Mouse (Mus musculus) MEL (cell line): ENCODE results near the gene Gm44805. TPM values are rescaled to one million over a fixed set of nuclear protein-coding genes. Genes with fewer than 3 reads are reported as not detected.

Source experiments
- DNase-seq: peaks from one replicate; pipeline ENCODE4 v3.0.0; 2011; ENCODE audit warnings: low read depth, low spot score
- H3K27ac ChIP-seq: 2 replicates; pipeline ENCODE4 v1.5.1; 2012; ENCODE audit warnings: low read depth, mild to moderate bottlenecking, control low read depth, low read length, moderate library complexity; ENCODE audit not compliant: control insufficient read depth
- H3K27me3 ChIP-seq, 2 experiments: fragments of 150-350 bp in 1 of 2; sonication (generic) in 1 of 2; 2 replicates each; pipeline ENCODE4 v1.6.1; 2012; ENCODE audit warnings: low read length in 2 of 2, mild to moderate bottlenecking in 2 of 2, improper control_type of control experiment in 1 of 2, moderate library complexity in 1 of 2; ENCODE audit not compliant: insufficient read depth in 2 of 2, control insufficient read depth in 1 of 2
- H3K36me3 ChIP-seq, 2 experiments: 2 replicates each; pipeline ENCODE4 v1.6.1; 2012 to 2014; ENCODE audit warnings: low read length in 2 of 2, improper control_type of control experiment in 1 of 2, inconsistent platforms in 1 of 2, mild to moderate bottlenecking in 1 of 2; ENCODE audit not compliant: insufficient read depth in 2 of 2, control insufficient read depth in 1 of 2
- H3K4me1 ChIP-seq, 2 experiments: fragments of 150-350 bp in 1 of 2; sonication (generic) in 1 of 2; 2 replicates each; pipeline ENCODE4 v1.6.1; 2012; ENCODE audit warnings: low read length in 2 of 2, improper control_type of control experiment in 1 of 2, mild to moderate bottlenecking in 1 of 2; ENCODE audit not compliant: insufficient read depth in 2 of 2, control insufficient read depth in 1 of 2
- H3K4me3 ChIP-seq, 2 experiments: fragments of 150-350 bp in 1 of 2; sonication (generic) in 1 of 2; 2 replicates each; pipeline ENCODE4 v1.5.1; 2012; ENCODE audit warnings: low read depth in 2 of 2, low read length in 2 of 2, mild to moderate bottlenecking in 2 of 2, moderate library complexity in 2 of 2, control low read depth in 1 of 2, improper control_type of control experiment in 1 of 2; ENCODE audit not compliant: control insufficient read depth in 1 of 2, insufficient read depth in 1 of 2
- H3K79me2 ChIP-seq: 2 replicates; pipeline ENCODE4 v1.6.1; 2012; ENCODE audit warnings: mild to moderate bottlenecking, low read length, moderate library complexity; ENCODE audit not compliant: control insufficient read depth, poor library complexity, insufficient read depth
- H3K9ac ChIP-seq: 2 replicates; pipeline ENCODE4 v1.6.1; 2012; ENCODE audit warnings: low read depth, mild to moderate bottlenecking, control low read depth, low read length, moderate library complexity; ENCODE audit not compliant: control insufficient read depth, poor library complexity, severe bottlenecking
- H3K9me3 ChIP-seq: fragments of 150-350 bp; sonication (generic); replicated peaks from 2 replicates; pipeline ENCODE4 v1.6.1; 2012; ENCODE audit warnings: mild to moderate bottlenecking, low read length, improper control_type of control experiment, moderate library complexity; ENCODE audit not compliant: insufficient read depth
- CHD1 ChIP-seq: IDR thresholded peaks from 2 replicates; pipeline ENCODE4 v1.6.1; 2012; ENCODE audit warnings: low read depth, mild to moderate bottlenecking, inconsistent platforms, low read length, improper control_type of control experiment
- CHD2 ChIP-seq: IDR thresholded peaks from 2 replicates; pipeline ENCODE4 v1.6.1; 2011; ENCODE audit warnings: low read length, improper control_type of control experiment
- ELF1 ChIP-seq: IDR thresholded peaks from 2 replicates; pipeline ENCODE4 v1.6.1; 2014; ENCODE audit warnings: low read depth, mild to moderate bottlenecking, inconsistent platforms, low read length, improper control_type of control experiment, moderate library complexity
- EP300 ChIP-seq, 2 experiments: IDR thresholded peaks; 2 replicates each; pipeline ENCODE4 v1.6.1; 2011; ENCODE audit warnings: improper control_type of control experiment in 2 of 2, low read length in 2 of 2, low read depth in 1 of 2, mild to moderate bottlenecking in 1 of 2
- ETS1 ChIP-seq: IDR thresholded peaks from 2 replicates; pipeline ENCODE4 v1.6.1; 2012; ENCODE audit warnings: low read depth, mild to moderate bottlenecking, inconsistent platforms, low read length, improper control_type of control experiment, moderate library complexity
- GATA1 ChIP-seq: IDR thresholded peaks from 2 replicates; pipeline ENCODE4 v1.6.1; 2011; ENCODE audit warnings: low read depth, low read length, improper control_type of control experiment
- HCFC1 ChIP-seq: IDR thresholded peaks from 2 replicates; pipeline ENCODE4 v1.6.1; 2012; ENCODE audit warnings: low read depth, mild to moderate bottlenecking, inconsistent platforms, low read length, improper control_type of control experiment, moderate library complexity
- JUND ChIP-seq: IDR thresholded peaks from 2 replicates; pipeline ENCODE4 v1.6.1; 2011; ENCODE audit warnings: low read depth, mild to moderate bottlenecking, improper control_type of control experiment, low read length
- KAT2A ChIP-seq: conservative IDR thresholded peaks from 2 replicates; pipeline ENCODE4 v1.6.1; 2012; ENCODE audit warnings: low read depth, low read length, improper control_type of control experiment, inconsistent platforms
- MAZ ChIP-seq: IDR thresholded peaks from 2 replicates; pipeline ENCODE4 v1.6.1; 2012; ENCODE audit warnings: low read depth, mild to moderate bottlenecking, inconsistent platforms, low read length, improper control_type of control experiment
- MEF2A ChIP-seq: IDR thresholded peaks from 2 replicates; pipeline ENCODE4 v1.6.1; 2014; ENCODE audit warnings: low read depth, mild to moderate bottlenecking, inconsistent platforms, low read length, improper control_type of control experiment; ENCODE audit not compliant: poor library complexity, insufficient replicate concordance, severe bottlenecking; ENCODE audit errors: extremely low read depth
- MXI1 ChIP-seq: IDR thresholded peaks from 2 replicates; pipeline ENCODE4 v1.6.1; 2011; ENCODE audit warnings: mild to moderate bottlenecking, low read depth, low read length, improper control_type of control experiment
- MYB ChIP-seq: IDR thresholded peaks from 2 replicates; pipeline ENCODE4 v1.6.1; 2011; ENCODE audit warnings: mild to moderate bottlenecking, low read depth, low read length, improper control_type of control experiment
- MYC ChIP-seq: IDR thresholded peaks from 2 replicates; pipeline ENCODE4 v1.6.1; 2011; ENCODE audit warnings: low read depth, mild to moderate bottlenecking, low read length, improper control_type of control experiment, moderate library complexity
- NELFE ChIP-seq: IDR thresholded peaks from 2 replicates; pipeline ENCODE4 v1.6.1; 2011; ENCODE audit warnings: low read depth, low read length, improper control_type of control experiment
- NRF1 ChIP-seq: IDR thresholded peaks from 2 replicates; pipeline ENCODE4 v1.6.1; 2014; ENCODE audit warnings: low read depth, mild to moderate bottlenecking, inconsistent platforms, low read length, improper control_type of control experiment, moderate library complexity; ENCODE audit not compliant: poor library complexity, insufficient read depth, severe bottlenecking
- POLR2AphosphoS5 ChIP-seq: IDR thresholded peaks from 2 replicates; pipeline ENCODE4 v1.6.1; 2012; ENCODE audit warnings: low read depth, borderline replicate concordance, mild to moderate bottlenecking, inconsistent platforms, low read length, moderate library complexity, mixed read lengths
- SIN3A ChIP-seq: IDR thresholded peaks from 2 replicates; pipeline ENCODE4 v1.6.1; 2012; ENCODE audit warnings: low read length, improper control_type of control experiment, inconsistent platforms
- SMC3 ChIP-seq: IDR thresholded peaks from 2 replicates; pipeline ENCODE4 v1.6.1; 2011; ENCODE audit warnings: low read depth, low read length, improper control_type of control experiment
- TCF12 ChIP-seq: IDR thresholded peaks from 2 replicates; pipeline ENCODE4 v1.6.1; 2014; ENCODE audit warnings: low read depth, mild to moderate bottlenecking, inconsistent platforms, low read length, improper control_type of control experiment, moderate library complexity
- USF2 ChIP-seq, 2 experiments: IDR thresholded peaks; 2 replicates each; pipeline ENCODE4 v1.6.1; 2011 to 2012; ENCODE audit warnings: improper control_type of control experiment in 2 of 2, low read length in 2 of 2, borderline replicate concordance in 1 of 2, inconsistent platforms in 1 of 2, low read depth in 1 of 2, mild to moderate bottlenecking in 1 of 2; ENCODE audit not compliant: insufficient read depth in 1 of 2
- ZMIZ1 ChIP-seq: IDR thresholded peaks from 2 replicates; pipeline ENCODE4 v1.6.1; 2012; ENCODE audit warnings: low read depth, mild to moderate bottlenecking, inconsistent platforms, low read length, improper control_type of control experiment, moderate library complexity
- ZNF384 ChIP-seq: IDR thresholded peaks from 2 replicates; pipeline ENCODE4 v1.6.1; 2012; ENCODE audit warnings: low read depth, mild to moderate bottlenecking, inconsistent platforms, low read length, improper control_type of control experiment
- polyA plus RNA-seq, 2 experiments: library from polyadenylated mRNA; stranded (reverse) in 1 of 2; unstranded in 1 of 2; fragments of >175 nt in 1 of 2; fragments of >200 nt in 1 of 2; gene quantifications; 2 replicates each; pipeline versions ENCODE4 v1.2.1 to v1.2.4; 2012; ENCODE audit warnings: low replicate concordance in 2 of 2, low read depth in 1 of 2; ENCODE audit not compliant: insufficient read length in 2 of 2, insufficient read depth in 1 of 2, missing spikeins in 1 of 2
- total RNA-seq: library from RNA; depleted of rRNA; stranded (reverse); fragments of 300-350 nt; gene quantifications from 2 replicates; pipeline ENCODE4 v1.2.3, GENCODE M21; 2012

Gm44805 gene
- total and polyA plus RNA-seq, 3 experiments = not detected

DNA sequence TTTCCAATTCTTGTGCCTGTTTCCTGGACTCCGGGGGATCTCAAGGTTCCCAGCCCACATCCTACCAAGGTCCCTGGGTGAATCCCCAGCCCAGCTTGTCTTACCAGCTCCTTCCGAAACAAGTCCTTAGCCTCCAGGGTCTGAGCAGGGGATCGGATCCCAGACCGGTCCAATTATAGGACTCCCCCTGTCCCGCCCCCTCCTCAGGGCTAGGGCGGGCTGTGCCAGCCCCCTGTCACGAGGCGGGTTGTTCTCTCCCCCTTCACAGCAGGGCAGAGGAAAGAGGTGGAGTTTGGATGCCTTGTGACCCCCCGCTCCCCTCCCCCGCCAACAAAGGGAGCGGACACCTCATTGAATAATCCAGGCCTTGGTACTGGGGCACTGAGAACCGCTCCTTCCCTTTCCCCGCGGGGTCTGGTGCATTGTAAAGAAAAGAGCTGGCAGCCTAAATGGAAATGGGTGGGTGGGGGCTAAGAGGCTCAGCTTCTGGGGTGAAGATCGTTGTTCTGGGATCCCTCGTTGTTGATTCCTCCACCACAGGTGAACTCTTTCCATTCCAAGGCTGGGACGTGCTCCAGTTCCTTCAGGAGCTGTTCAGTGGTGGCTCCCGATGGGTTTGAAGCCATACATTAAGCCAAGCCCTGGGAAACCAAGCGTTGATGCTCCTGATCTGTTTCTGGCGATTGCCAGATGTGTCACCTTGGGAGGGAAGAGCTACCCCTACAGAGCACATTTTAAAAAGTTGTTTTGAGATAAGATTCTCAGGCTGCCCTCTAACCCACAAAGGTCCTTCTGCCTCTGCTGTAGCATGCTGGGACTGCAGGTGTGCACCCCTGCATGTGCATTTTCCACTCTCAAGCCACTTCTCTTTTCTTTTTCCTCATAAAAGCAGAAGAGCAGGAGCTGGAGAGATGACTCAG, 17.9 kb upstream of the Gm44805 start, which contains the start of gene Apoe (continued):
- TF ChIP-seq ZNF384 = no peak
- TF ChIP-seq MXI1 = peak; percentile 39; the same call in 1 of the 2 replicates
- TF ChIP-seq NRF1 = no peak
- peak; percentile 61 to 72 for TF ChIP-seq EP300 (IDR thresholded peaks at IDR 0.05; ENCODE audit: low read depth in 1 of 2, low read length in 2 of 2)
- 0 out of 2 replicates have a peak, but pooled peaks have one; percentile 27 for TF ChIP-seq SIN3A
- TF ChIP-seq KAT2A = no peak
- TF ChIP-seq CHD1 = no peak
- no peak for TF ChIP-seq JUND
- no peak for TF ChIP-seq MEF2A
- TF ChIP-seq TCF12 = peak; percentile 82
- TF ChIP-seq SMC3 = no peak
- TF ChIP-seq MAZ = 0 out of 2 replicates have a peak, but pooled peaks have one; percentile 27
- TF ChIP-seq MYC = peak; percentile 67
- no peak for TF ChIP-seq USF2 (IDR thresholded peaks at IDR 0.05; ENCODE audit: borderline replicate concordance in 1 of 2, insufficient read depth in 1 of 2, low read depth in 1 of 2, low read length in 2 of 2)
- no peak for TF ChIP-seq HCFC1
- no peak for TF ChIP-seq POLR2AphosphoS5
- no peak for TF ChIP-seq MYB

GRCm38 (mm10) chr7:19697949-19698906, 17.0 kb upstream of the Gm44805 start:
- Histone ChIP-seq H3K9me3 (no peaks in the 10 kb centered on the region), H3K27ac (peak overlapping the region; percentile 54; the same call in 1 of the 2 replicates), H3K4me3 (no peak overlapping the region), H3K27me3 (no peaks in the 10 kb centered on the region), H3K9ac (no peak overlapping the region), H3K79me2 (no peaks in the 10 kb centered on the region), H3K36me3 (peaks cover 2 to 46% of the 10 kb centered on the region in 2 experiments; a peak in 3 of 4 replicates)
- DNase-seq = no peak
- TF ChIP-seq USF2 (IDR thresholded peaks at IDR 0.05; ENCODE audit: borderline replicate concordance in 1 of 2, insufficient read depth in 1 of 2, low read depth in 1 of 2, low read length in 2 of 2) (no peak), CHD2 (no peak), NELFE (no peak), HCFC1 (no peak), ELF1 (no peak), SMC3 (no peak; the same call in 1 of the 2 replicates), ZMIZ1 (no peak), ETS1 (no peak), GATA1 (no peak), MEF2A (no peak), MYC (no peak), MYB (no peak)
- TF ChIP-seq, all 39 proteins: peak for 0
- peaks cover 14 to 46% of the 10 kb centered on the region in 2 experiments for H3K4me1 ChIP-seq
